Mouse (Mus musculus): Measurements from ENCODE around the gene Mcm6. TPM values are rescaled to one million over a fixed set of nuclear protein-coding genes. Genes with fewer than 3 reads are reported as not detected.

Gene Mcm6
- polyA plus RNA-seq, 1 experiment from 2014 or later, result 126 TPM

- TF ChIP-seq CTCF (IDR thresholded peaks at IDR 0.05; ENCODE audit: low read depth), result no peak
- WGBS, result 75% methylated on average over 5 of the region's 5 CpGs
- ATAC-seq (replicated peaks; ENCODE audit: low FRiP score, low read depth), result no peak
- Histone ChIP-seq H3K9ac (ENCODE audit: low read depth, low read length) (no peak overlapping the region), H3K9me3 (replicated peaks; ENCODE audit: low read length) (no peaks in the 10 kb centered on the region), H3K27ac (no peak overlapping the region), H3K36me3 (ENCODE audit: insufficient read depth, low read length) (peaks cover 3% of the 10 kb centered on the region; the same call in 1 of the 2 replicates), H3K27me3 (ENCODE audit: insufficient read depth, low read length) (no peaks in the 10 kb centered on the region), H3K4me1 (replicated peaks; ENCODE audit: insufficient read depth, low read length) (0 out of 2 replicates have a peak, but pooled peaks cover 4% of the 10 kb centered on the region), H3K4me3 (replicated peaks; ENCODE audit: low read depth, low read length) (no peak overlapping the region), H3K4me2 (ENCODE audit: low read length) (no peak overlapping the region)
- peak; percentile 76 for DNase-seq (ENCODE audit: low spot score)
Observed at GRCm38 (mm10) chr1:128398738-128399445, 39.4 kb upstream of the Mcm6 start.

- Histone ChIP-seq H3K4me3 (replicated peaks; ENCODE audit: low read depth, low read length) (no peak overlapping the region), H3K36me3 (ENCODE audit: insufficient read depth, low read length) (0 out of 2 replicates have a peak, but pooled peaks cover 6% of the 10 kb centered on the region), H3K9me3 (replicated peaks; ENCODE audit: low read length) (no peaks in the 10 kb centered on the region), H3K9ac (ENCODE audit: low read depth, low read length) (no peak overlapping the region), H3K27me3 (ENCODE audit: insufficient read depth, low read length) (no peaks in the 10 kb centered on the region), H3K4me1 (replicated peaks; ENCODE audit: insufficient read depth, low read length) (no peaks in the 10 kb centered on the region), H3K27ac (no peak overlapping the region), H3K4me2 (ENCODE audit: low read length) (no peak overlapping the region)
- no peak for DNase-seq (ENCODE audit: low spot score)
- 92% methylated on average over 3 of the region's 3 CpGs for WGBS
- ATAC-seq (replicated peaks; ENCODE audit: low FRiP score, low read depth), result no peak
- TF ChIP-seq CTCF (IDR thresholded peaks at IDR 0.05; ENCODE audit: low read depth), result no peak
Observed at GRCm38 (mm10) chr1:128394657-128395056, 35.2 kb upstream of the Mcm6 start.

GRCm38 (mm10) chr1:128392382-128392781 is 32.9 kb upstream of the Mcm6 start:
- Histone ChIP-seq H3K36me3 (ENCODE audit: insufficient read depth, low read length) (0 out of 2 replicates have a peak, but pooled peaks cover 9% of the 10 kb centered on the region), H3K4me2 (ENCODE audit: low read length) (no peak overlapping the region), H3K9ac (ENCODE audit: low read depth, low read length) (no peak overlapping the region), H3K9me3 (replicated peaks; ENCODE audit: low read length) (no peaks in the 10 kb centered on the region), H3K27me3 (ENCODE audit: insufficient read depth, low read length) (no peaks in the 10 kb centered on the region), H3K4me3 (replicated peaks; ENCODE audit: low read depth, low read length) (no peak overlapping the region), H3K4me1 (replicated peaks; ENCODE audit: insufficient read depth, low read length) (no peaks in the 10 kb centered on the region), H3K27ac (no peak overlapping the region)
- 86% methylated on average over 2 of the region's 2 CpGs for WGBS
- ATAC-seq (replicated peaks; ENCODE audit: low FRiP score, low read depth), result no peak
- TF ChIP-seq CTCF (IDR thresholded peaks at IDR 0.05; ENCODE audit: low read depth), result no peak
- DNase-seq (ENCODE audit: low spot score), result no peak

GRCm38 (mm10) chr1:128386487-128386886 is 27.0 kb upstream of the Mcm6 start:
- DNase-seq (ENCODE audit: low spot score) (no peak), ATAC-seq (replicated peaks; ENCODE audit: low FRiP score, low read depth) (no peak)
- no peaks in the 10 kb centered on the region for H3K9me3 ChIP-seq (replicated peaks; ENCODE audit: low read length)
- H3K27ac ChIP-seq, result no peak overlapping the region
- H3K9ac ChIP-seq (ENCODE audit: low read depth, low read length), result no peak overlapping the region
- WGBS, result 88% methylated on average over 7 of the region's 7 CpGs
- no peaks in the 10 kb centered on the region for H3K4me1 ChIP-seq (replicated peaks; ENCODE audit: insufficient read depth, low read length)
- H3K27me3 ChIP-seq (ENCODE audit: insufficient read depth, low read length), result no peaks in the 10 kb centered on the region
- no peak for TF ChIP-seq CTCF (IDR thresholded peaks at IDR 0.05; ENCODE audit: low read depth)
- no peak overlapping the region for H3K4me3 ChIP-seq (replicated peaks; ENCODE audit: low read depth, low read length)
- no peak overlapping the region for H3K4me2 ChIP-seq (ENCODE audit: low read length)
- H3K36me3 ChIP-seq (ENCODE audit: insufficient read depth, low read length), result peaks cover 18% of the 10 kb centered on the region

- DNase-seq (ENCODE audit: low spot score), result no peak
- 91% methylated on average over 4 of the region's 4 CpGs for WGBS
- no peak overlapping the region for H3K4me2 ChIP-seq (ENCODE audit: low read length)
- H3K27me3 ChIP-seq (ENCODE audit: insufficient read depth, low read length), result no peaks in the 10 kb centered on the region
- H3K9me3 ChIP-seq (replicated peaks; ENCODE audit: low read length), result no peaks in the 10 kb centered on the region
- H3K27ac ChIP-seq, result no peak overlapping the region
- H3K36me3 ChIP-seq (ENCODE audit: insufficient read depth, low read length), result peaks cover 7% of the 10 kb centered on the region
- H3K4me3 ChIP-seq (replicated peaks; ENCODE audit: low read depth, low read length), result no peak overlapping the region
- H3K9ac ChIP-seq (ENCODE audit: low read depth, low read length), result no peak overlapping the region
- no peak for TF ChIP-seq CTCF (IDR thresholded peaks at IDR 0.05; ENCODE audit: low read depth)
- no peaks in the 10 kb centered on the region for H3K4me1 ChIP-seq (replicated peaks; ENCODE audit: insufficient read depth, low read length)
- no peak for ATAC-seq (replicated peaks; ENCODE audit: low FRiP score, low read depth)
Observed at GRCm38 (mm10) chr1:128376841-128377240, 17.4 kb upstream of the Mcm6 start.

GRCm38 (mm10) chr1:128372143-128372860 is 12.8 kb upstream of the Mcm6 start:
- H3K36me3 ChIP-seq (ENCODE audit: insufficient read depth, low read length), result no peaks in the 10 kb centered on the region
- H3K9ac ChIP-seq (ENCODE audit: low read depth, low read length), result no peak overlapping the region
- DNase-seq (ENCODE audit: low spot score) (peak; percentile 65), ATAC-seq (replicated peaks; ENCODE audit: low FRiP score, low read depth) (no peak)
- no peak overlapping the region for H3K27ac ChIP-seq
- WGBS, result 80% methylated on average over 7 of the region's 7 CpGs
- H3K9me3 ChIP-seq (replicated peaks; ENCODE audit: low read length), result no peaks in the 10 kb centered on the region
- H3K4me1 ChIP-seq (replicated peaks; ENCODE audit: insufficient read depth, low read length), result no peaks in the 10 kb centered on the region
- no peaks in the 10 kb centered on the region for H3K27me3 ChIP-seq (ENCODE audit: insufficient read depth, low read length)
- H3K4me3 ChIP-seq (replicated peaks; ENCODE audit: low read depth, low read length), result no peak overlapping the region
- H3K4me2 ChIP-seq (ENCODE audit: low read length), result no peak overlapping the region
- TF ChIP-seq CTCF (IDR thresholded peaks at IDR 0.05; ENCODE audit: low read depth), result peak; percentile 79
